Mouse (Mus musculus) CD4-positive helper T cell, adult 2 months (primary cell): ENCODE results near the gene Pptc7.

Source experiments
- DNase-seq: peaks from one replicate; pipeline ENCODE4 v3.0.0-alpha.2; 2012; ENCODE audit warnings: low read depth, missing footprints, low spot score

Pptc7 gene

DNA sequence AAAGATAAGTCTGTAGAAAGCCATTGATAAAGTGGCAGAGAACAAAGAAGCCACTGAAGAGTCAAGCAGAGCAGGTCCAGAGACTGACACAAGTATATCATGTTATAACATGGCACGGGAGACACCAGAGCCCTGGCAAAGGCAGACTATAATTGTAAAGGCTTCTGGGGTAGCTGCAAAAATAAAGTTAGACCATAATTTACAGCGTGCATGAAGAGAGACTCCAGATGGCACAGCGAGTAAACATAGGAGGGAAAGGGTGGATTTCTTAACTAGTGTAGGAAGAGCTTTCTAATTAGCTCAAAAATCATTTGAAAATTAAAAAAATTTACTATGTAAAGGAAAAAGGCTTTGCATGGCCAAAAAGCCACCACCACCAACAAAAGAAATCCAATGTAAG, 43.1 kb downstream of the Pptc7 start:
- DNase-seq: no peak

DNA sequence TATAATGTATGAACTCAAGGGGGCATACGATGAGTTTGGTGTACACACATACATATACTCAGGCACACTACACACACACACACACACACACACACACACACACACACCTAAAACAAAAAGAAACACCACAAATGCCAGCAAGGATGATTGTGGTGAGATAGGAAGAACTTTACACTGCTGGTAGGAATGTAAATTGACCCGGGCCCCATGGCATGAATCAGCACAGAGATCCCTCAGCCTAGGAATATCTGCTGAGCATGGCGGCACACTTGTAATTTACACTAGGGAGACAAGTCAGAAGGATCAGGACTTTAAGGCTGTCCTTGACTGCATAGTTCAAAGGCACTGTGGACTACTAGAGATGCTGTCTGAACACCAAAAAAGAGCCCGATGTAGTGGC, 46.1 kb downstream of the Pptc7 start:
- no peak for DNase-seq

DNA sequence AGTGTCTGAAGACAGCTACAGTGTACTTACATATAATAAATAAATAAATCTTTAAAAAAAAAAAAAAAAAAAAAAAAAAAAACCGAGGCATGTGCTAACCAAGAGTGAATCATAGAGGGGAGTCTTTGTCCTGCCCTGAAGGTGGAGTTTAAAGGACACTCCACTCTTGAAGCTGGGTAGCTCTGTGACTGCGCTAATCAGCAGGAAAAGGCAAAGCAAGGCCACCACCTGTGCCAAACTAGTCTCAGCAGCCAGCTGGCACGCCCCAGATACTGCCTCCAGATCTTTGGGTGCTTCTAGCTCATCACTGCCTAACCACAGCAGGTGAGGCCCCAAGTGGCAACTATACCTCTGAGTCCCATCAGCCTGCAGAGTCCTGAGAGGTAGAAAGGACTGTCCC, 50.5 kb downstream of the Pptc7 start:
- no peak for DNase-seq

- no peak for DNase-seq
These were observed 52.6 kb downstream of the Pptc7 start for GRCm38 (mm10) chr5:122336554-122337294.

DNA sequence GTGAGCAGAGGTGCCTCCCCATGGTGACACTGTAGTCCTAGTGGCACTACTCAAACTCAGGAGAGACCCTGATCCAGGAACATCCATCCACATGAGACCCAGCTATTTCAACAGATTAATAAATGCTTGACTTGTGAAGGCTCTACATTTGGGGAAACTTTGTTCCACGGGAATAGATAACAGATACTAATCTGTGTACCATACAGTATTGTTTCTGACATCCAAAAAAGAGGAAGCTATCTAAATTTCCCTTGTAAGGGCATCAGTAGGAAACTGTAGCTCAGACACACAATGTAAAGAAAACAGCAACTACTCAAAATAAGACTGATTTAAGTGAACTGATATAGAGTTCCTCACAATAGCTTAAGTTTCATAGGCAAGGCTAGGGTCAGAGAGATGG, 58.7 kb downstream of the Pptc7 start:
- DNase-seq: no peak

DNA sequence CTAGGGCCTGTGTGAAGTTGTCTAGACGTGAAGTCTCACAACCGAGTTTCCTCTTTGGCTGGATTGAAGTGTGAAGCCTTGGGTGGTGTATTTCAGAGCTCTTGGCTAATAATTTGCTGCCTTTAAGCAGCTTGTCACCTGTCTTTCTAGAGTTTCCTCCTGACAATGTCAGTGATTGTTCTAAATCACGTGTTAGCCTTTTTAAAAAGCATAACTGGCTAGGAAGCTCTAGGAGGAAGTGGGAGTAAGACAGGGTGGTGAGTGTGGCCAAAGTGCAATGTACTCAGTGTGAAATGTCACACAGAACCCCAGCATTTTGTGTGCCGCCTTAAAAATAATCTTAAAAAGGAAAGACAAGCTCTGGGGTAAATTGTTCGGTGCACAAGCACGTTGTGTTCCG, 59.6 kb downstream of the Pptc7 start:
- DNase-seq: no peak

DNA sequence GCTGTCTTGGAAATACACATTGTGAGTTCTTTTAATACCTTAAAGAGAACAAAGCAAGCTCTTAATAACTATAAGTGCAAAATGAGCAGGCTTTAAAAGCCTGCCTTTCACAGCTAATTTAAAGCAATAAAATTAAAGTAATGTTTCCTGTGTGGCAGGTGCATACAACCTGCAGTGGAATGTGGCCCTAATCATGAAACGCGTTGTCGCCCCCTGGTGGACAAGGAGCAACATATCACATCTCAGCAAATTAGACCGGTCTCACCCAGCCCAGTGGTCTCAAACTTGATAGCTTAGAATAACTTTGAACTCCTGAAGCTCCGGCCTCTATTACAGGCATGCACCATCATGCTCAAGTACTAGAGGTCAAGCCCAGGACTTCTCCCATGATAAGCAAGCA, 60.1 kb downstream of the Pptc7 start:
- DNase-seq: peak; percentile 77

- no peak for DNase-seq
These were observed 61.6 kb downstream of the Pptc7 start for GRCm38 (mm10) chr5:122345777-122346176.

DNA sequence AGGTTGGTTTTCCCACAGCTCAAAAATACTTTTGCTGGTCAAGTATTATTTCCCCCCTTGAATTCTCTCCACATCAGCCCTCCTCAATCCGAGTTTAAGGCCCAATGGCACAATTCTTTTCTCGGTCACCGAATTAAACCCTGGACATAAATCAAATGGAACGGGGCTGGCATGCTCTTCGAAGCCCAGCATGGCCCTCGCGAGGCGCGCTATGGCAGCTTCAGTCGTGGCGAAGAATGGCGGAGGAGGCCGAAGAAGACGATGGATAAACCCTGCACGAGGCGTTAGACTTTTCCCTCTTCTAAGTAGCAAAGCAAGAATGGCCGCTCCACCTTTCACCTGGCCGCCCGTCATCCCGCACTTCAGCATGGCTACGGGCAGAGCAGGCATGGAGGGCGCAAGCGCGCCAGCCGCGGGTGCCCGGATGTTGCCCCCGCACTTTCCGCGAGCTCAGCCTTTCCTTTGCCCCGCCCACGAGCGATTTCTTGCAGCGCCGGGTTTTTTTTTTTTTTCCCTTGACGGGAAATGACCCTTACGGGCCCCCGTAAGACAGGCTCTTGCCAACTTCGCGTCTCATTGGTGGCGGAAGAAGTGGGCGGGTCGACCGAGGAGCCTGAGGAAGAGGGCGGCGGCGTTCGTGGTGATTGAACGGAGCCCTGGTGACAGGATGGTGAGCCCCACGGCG, 69.8 kb downstream of the Pptc7 start, which contains the start of the genes Rad9b and Vps29:
Rad9b (minus strand) TSS at position 427 of the 685 bp plus-strand sequence.
Vps29 (plus strand) TSS at position 563 of the 685 bp plus-strand sequence.
- DNase-seq: peak; percentile 100

DNA sequence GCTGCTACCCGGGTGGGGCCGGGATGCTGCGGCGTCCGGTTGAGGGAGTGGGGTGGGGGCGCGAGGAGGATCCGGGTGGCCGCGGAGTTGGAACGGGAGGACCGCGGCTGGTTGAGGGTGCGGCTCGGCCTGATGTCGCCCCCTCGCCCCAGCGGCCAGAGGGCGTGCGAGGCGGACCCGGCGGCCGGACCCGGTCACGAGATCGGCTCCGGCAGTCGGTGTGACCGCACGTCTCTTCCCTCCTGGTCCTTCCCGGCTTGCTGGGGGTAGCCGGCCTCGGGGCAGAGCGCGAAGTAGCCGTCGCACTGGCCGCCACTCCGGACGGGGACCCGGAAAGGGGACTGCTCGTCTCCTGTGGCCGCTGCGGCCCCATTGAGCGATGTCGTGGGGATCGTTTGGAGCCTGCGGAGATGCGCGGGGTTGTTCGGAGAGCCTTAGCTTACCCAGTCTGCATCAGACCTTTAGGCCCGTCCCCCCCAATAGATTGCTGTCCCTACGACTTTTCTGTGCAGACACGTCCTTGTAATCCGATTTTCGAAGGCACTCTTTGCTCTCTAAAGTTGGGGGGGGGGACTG, 70.4 kb downstream of the Pptc7 start:
- DNase-seq: no peak

DNA sequence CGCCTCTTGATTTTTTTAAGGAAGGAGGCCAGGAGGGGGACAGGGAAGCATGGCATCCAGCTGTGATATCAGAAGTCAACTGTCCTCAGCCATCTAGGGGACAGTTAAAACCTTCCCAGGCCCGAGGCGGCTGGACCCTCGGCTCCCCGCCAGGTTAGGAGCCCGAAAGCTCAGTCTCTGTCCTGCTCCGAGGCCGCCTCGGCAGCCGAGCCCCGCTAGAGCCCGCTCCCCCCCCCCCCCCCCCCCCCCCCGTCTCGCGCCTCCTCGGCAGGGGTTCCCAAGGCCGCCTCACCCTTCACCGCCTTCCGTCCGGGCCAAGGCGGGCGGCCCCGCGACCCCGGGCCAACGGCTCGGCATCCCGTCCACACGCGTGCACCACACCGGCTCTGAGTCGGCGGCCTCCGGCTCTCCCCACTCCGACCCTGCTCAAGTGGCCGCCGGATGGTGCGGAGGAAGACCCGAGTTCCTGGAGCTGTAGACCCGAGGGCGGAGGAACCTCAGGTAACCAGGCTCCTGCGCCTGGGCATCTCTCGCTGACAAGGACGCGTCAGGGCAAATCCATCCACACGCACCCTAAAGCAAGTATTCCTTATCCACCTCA, 87.5 kb downstream of the Pptc7 start, which contains the start of gene Gpn3:
Gpn3 (plus strand) TSS at position 286 of the 601 bp plus-strand sequence.
- DNase-seq: no peak

GRCm38 (mm10) chr5:122372192-122372769, 88.1 kb downstream of the Pptc7 start, which contains the start of gene Fam216a:
TSS of gene Fam216a (minus strand) at chr5:122372364.
- DNase-seq: peak; percentile 99

DNA sequence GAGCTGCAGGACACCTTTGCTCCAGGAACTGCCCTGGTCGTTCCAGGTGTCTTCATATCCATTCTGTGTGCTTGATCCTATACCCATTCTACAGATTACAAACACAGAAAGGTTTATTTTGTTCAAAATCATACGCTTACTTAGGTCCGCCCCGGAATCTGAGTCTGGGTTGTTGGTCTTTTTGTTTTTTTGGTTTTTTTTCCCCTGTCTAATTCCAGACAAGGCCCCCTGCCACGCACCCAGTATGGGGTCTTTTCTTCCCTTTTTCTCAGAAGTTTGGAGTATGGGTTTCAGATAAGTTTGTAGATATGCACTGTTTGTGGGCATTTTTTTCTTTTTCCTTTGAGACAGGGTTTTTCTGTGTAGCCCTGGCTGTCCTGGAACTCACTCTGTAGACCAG, 88.7 kb downstream of the Pptc7 start:
- DNase-seq: no peak
